Mouse (Mus musculus) midbrain, embryonic 14.5 days (tissue): ENCODE measurements at regions not wholly inside any gene's neighbourhood (a gene's known extent, or its start where the extent isn't known, plus 50 kb on each side); places are given as distances from the start of the nearest gene placed in this dataset.

Experiments used
- ATAC-seq: fragments of 200-750 bp; cut with Nextera tagmentation; 2 replicates; pipeline ENCODE4 v1.8.0; 2017; ENCODE audit warnings: moderate number of reproducible peaks, moderate library complexity; ENCODE audit not compliant: low FRiP score, low TSS enrichment
- DNase-seq: peaks from one replicate; pipeline ENCODE4 v3.0.0-alpha.2; 2015
- H3K27ac ChIP-seq: fragments of 300-500 bp; sonication (generic); replicated peaks from 2 replicates; pipeline ENCODE4 v1.5.1; 2014; ENCODE audit warnings: mild to moderate bottlenecking, low read depth, low read length, moderate library complexity
- H3K27me3 ChIP-seq: fragments of 300-500 bp; sonication (generic); 2 replicates; pipeline ENCODE4 v1.6.1; 2014; ENCODE audit warnings: low read length, control low read depth, mixed read lengths; ENCODE audit not compliant: control insufficient read depth, insufficient read depth
- H3K36me3 ChIP-seq: fragments of 300-500 bp; sonication (generic); 2 replicates; pipeline ENCODE4 v1.6.1; 2014; ENCODE audit warnings: low read length, control low read depth; ENCODE audit not compliant: control insufficient read depth, insufficient read depth
- H3K4me1 ChIP-seq: fragments of 300-500 bp; sonication (generic); 2 replicates; pipeline ENCODE4 v1.6.1; 2014; ENCODE audit warnings: mild to moderate bottlenecking, antibody characterized with exemption, low read length, control low read depth; ENCODE audit not compliant: control insufficient read depth, insufficient read depth
- H3K4me2 ChIP-seq: fragments of 300-500 bp; sonication (generic); 2 replicates; pipeline ENCODE4 v1.6.1; 2014; ENCODE audit warnings: mild to moderate bottlenecking, low read length, moderate library complexity
- H3K4me3 ChIP-seq: fragments of 300-500 bp; sonication (generic); replicated peaks from 2 replicates; pipeline ENCODE4 v1.5.1; 2014; ENCODE audit warnings: low read depth, low read length
- H3K9ac ChIP-seq: fragments of 300-500 bp; sonication (generic); replicated peaks from 2 replicates; pipeline ENCODE4 v1.6.1; 2014; ENCODE audit warnings: mild to moderate bottlenecking, low read length, moderate library complexity
- H3K9me3 ChIP-seq: fragments of 300-500 bp; sonication (generic); 2 replicates; pipeline ENCODE4 v1.6.1; 2016; ENCODE audit warnings: low read length, control low read depth, mixed read lengths; ENCODE audit not compliant: control insufficient read depth
- WGBS: fragments of 180-500 bp; shearing (Covaris S2); extraction: QIAGEN DNeasy Blood & Tissue Kit; methylation state at CpG from one replicate; pipeline ENCODE4 v1.1.7; 2014; 5-methylcytosine and 5-hydroxymethylcytosine counted together

DNA sequence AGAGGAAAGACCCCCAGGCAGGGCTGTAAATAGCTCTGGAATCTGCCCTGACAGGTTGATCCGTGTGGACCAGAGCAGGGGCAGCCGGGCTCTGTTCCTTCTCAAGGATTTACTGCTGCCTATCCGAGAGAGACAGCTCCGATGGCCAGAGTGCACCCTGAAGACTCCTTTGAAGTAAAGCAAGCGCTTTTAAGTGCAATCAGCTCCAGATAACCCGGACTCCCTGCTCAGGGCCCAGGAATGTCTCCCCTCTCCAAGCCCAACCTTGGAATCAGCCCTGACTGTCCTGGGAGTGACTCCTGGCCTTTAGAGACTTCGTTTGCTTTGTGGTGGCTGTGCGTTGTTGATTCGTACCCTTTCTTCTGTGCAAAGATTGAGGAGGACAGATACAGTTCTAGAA is 73.2 kb upstream of the Podxl start:
- Histone ChIP-seq H3K36me3 (no peaks in the 10 kb centered on the region), H3K4me3 (no peak overlapping the region), H3K4me2 (no peak overlapping the region), H3K27ac (no peak overlapping the region), H3K9ac (no peak overlapping the region), H3K4me1 (0 out of 2 replicates have a peak, but pooled peaks cover 11% of the 10 kb centered on the region), H3K9me3 (no peaks in the 10 kb centered on the region), H3K27me3 (no peaks in the 10 kb centered on the region)
- no peak for DNase-seq
- no peak for ATAC-seq
- WGBS = 30% methylated on average over 9 of the region's 9 CpGs

DNA sequence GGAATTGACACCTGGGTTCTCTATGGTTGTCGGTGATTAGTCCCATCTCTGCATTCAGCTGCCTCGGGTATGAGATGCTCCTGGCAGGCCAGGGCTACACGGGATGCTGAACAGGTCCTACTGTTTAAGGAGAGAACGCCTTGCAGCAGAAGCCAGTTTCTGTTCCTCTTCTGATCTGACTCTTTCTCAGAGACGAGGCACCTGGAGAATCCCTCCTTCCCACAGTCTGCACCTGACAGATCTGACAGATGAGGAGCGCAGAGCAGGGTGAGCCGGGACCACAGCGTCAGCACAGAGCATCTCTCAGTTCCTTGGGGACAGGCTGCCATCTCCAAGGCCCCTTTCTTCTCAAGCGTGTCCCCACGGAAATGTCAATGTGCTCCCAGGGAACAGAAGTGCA is 68.7 kb upstream of the Podxl start:
- WGBS = 72% methylated on average over 10 of the region's 10 CpGs
- no peak for ATAC-seq
- Histone ChIP-seq H3K36me3 (no peaks in the 10 kb centered on the region), H3K4me2 (no peak overlapping the region), H3K4me3 (no peak overlapping the region), H3K27me3 (no peaks in the 10 kb centered on the region), H3K27ac (no peak overlapping the region), H3K9ac (no peak overlapping the region), H3K9me3 (no peaks in the 10 kb centered on the region), H3K4me1 (0 out of 2 replicates have a peak, but pooled peaks cover under 1% of the 10 kb centered on the region)
- no peak for DNase-seq

GRCm38 (mm10) chr6:31630009-31630408 is 66.2 kb upstream of the Podxl start:
- DNase-seq = no peak
- Histone ChIP-seq H3K27ac (no peak overlapping the region), H3K4me1 (no peaks in the 10 kb centered on the region), H3K36me3 (no peaks in the 10 kb centered on the region), H3K27me3 (no peaks in the 10 kb centered on the region), H3K9ac (no peak overlapping the region), H3K9me3 (no peaks in the 10 kb centered on the region), H3K4me2 (no peak overlapping the region), H3K4me3 (no peak overlapping the region)
- WGBS = 83% methylated on average over 4 of the region's 4 CpGs
- ATAC-seq = no peak

DNA sequence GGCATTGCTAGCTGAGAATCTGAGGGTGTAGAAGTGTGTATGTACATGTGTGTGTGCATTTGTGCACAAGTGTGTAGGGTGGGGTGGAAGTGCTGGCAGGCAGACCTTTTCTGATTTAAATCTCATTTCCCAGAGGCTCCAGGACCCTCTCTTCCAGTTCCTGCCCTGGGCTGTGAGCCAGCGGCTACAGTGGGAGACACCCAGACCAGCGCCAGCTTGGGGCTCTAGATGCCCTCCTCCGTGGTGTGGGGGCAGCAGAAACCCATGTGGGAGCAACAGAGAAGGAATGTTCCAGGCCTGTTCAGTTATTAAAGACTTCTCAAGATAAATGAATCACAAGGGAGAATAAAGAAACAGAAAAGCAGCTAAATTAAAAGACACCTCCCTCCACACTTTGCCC is 64.1 kb upstream of the Podxl start:
- 84% methylated on average over 3 of the region's 3 CpGs for WGBS
- Histone ChIP-seq H3K9ac (no peak overlapping the region), H3K27ac (no peak overlapping the region), H3K4me1 (no peaks in the 10 kb centered on the region), H3K4me3 (no peak overlapping the region), H3K36me3 (no peaks in the 10 kb centered on the region), H3K9me3 (no peaks in the 10 kb centered on the region), H3K27me3 (no peaks in the 10 kb centered on the region), H3K4me2 (no peak overlapping the region)
- no peak for DNase-seq
- ATAC-seq = no peak

DNA sequence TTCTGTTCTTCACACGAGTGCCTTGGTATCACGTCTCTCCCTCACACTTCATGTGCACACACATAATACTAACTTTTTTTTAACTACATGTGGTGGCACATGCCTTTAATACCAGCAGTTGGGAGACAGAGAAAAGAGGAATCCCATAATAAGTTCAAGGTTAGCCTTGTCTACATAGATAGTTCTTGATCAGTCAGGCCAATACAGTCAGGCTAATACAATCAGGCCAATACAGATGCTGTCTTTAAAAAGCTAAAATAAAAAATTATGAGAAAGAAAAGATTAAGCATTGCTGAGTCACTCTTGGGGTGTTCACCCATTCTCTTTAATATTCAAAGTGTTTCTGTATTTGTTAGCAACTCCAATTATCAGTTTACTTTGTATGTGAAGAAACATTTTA is 61.3 kb upstream of the Podxl start:
- H3K9ac ChIP-seq = no peak overlapping the region
- H3K4me2 ChIP-seq = no peak overlapping the region
- no peak overlapping the region for H3K27ac ChIP-seq
- no peak overlapping the region for H3K4me3 ChIP-seq
- no peaks in the 10 kb centered on the region for H3K36me3 ChIP-seq
- DNase-seq = no peak
- WGBS = 86% methylated on average over 2 of the region's 2 CpGs
- no peaks in the 10 kb centered on the region for H3K27me3 ChIP-seq
- H3K4me1 ChIP-seq = no peaks in the 10 kb centered on the region
- ATAC-seq = no peak
- 0 out of 2 replicates have a peak, but pooled peaks cover 5% of the 10 kb centered on the region for H3K9me3 ChIP-seq

DNA sequence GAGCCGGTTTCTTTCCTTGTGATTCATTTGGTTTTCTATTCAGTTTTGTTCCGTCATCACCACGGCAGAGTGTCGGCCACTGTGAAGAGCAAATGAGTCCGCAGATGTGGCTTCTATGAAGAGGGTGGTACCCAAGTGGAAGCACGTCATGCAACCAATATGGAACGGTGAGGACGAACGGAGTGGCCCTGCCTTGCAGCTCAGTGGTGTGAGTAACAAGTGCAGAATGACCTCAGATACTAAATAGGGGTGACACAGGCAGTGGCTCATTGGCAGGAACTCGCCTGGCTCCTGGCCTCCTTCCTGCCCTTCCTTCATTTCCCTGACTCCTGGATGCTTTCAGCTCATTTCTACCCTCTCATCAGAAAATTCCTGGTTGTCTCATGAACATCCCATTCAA is 60.6 kb upstream of the Podxl start:
- Histone ChIP-seq H3K36me3 (no peaks in the 10 kb centered on the region), H3K4me2 (no peak overlapping the region), H3K4me3 (no peak overlapping the region), H3K4me1 (no peaks in the 10 kb centered on the region), H3K27ac (no peak overlapping the region), H3K9ac (no peak overlapping the region), H3K9me3 (0 out of 2 replicates have a peak, but pooled peaks cover 5% of the 10 kb centered on the region), H3K27me3 (no peaks in the 10 kb centered on the region)
- 89% methylated on average over 10 of the region's 10 CpGs for WGBS
- no peak for DNase-seq
- no peak for ATAC-seq

GRCm38 (mm10) chr6:31621023-31621422 is 57.2 kb upstream of the Podxl start:
- Histone ChIP-seq H3K4me1 (no peaks in the 10 kb centered on the region), H3K9ac (no peak overlapping the region)
- 80% methylated on average over 6 of the region's 6 CpGs for WGBS

GRCm38 (mm10) chr6:31618852-31619251 is 55.1 kb upstream of the Podxl start:
- Histone ChIP-seq H3K9ac (no peak overlapping the region), H3K4me1 (no peaks in the 10 kb centered on the region), H3K27me3 (no peaks in the 10 kb centered on the region), H3K4me2 (no peak overlapping the region), H3K9me3 (0 out of 2 replicates have a peak, but pooled peaks cover 5% of the 10 kb centered on the region), H3K4me3 (no peak overlapping the region), H3K27ac (no peak overlapping the region), H3K36me3 (no peaks in the 10 kb centered on the region)
- no peak for DNase-seq
- 88% methylated on average over 2 of the region's 2 CpGs for WGBS
- no peak for ATAC-seq

More at GRCm38 (mm10) chr6:31621023-31621422, 57.2 kb upstream of the Podxl start:
- Histone ChIP-seq H3K27me3 (no peaks in the 10 kb centered on the region), H3K4me2 (no peak overlapping the region), H3K36me3 (no peaks in the 10 kb centered on the region), H3K9me3 (0 out of 2 replicates have a peak, but pooled peaks cover 5% of the 10 kb centered on the region), H3K27ac (no peak overlapping the region), H3K4me3 (no peak overlapping the region)
- DNase-seq (no peak), ATAC-seq (no peak)

DNA sequence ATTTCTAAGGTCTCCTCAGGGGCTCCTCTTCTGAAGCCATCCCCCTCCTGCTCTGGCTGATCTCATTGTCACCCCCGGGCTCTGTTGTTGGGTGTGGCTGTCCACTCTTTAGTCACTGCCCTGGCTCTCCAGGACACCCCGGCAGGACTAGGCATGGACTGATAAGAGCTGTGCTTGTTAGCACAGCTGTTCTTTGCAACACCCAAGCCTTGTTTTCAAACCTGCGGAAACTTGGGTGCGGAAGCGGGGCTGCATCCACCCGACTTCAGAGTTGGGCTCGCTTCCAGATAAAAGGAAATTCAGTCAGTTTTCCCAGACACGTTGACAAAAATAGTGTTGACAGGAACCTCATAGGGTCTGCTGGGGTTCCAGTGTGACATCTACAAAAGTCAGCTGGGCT is 53.6 kb upstream of the Podxl start:
- Histone ChIP-seq H3K27ac (no peak overlapping the region), H3K4me1 (no peaks in the 10 kb centered on the region), H3K9ac (no peak overlapping the region), H3K36me3 (no peaks in the 10 kb centered on the region), H3K27me3 (no peaks in the 10 kb centered on the region), H3K4me3 (no peak overlapping the region), H3K4me2 (no peak overlapping the region), H3K9me3 (no peaks in the 10 kb centered on the region)
- WGBS = 85% methylated on average over 8 of the region's 8 CpGs
- ATAC-seq (no peak), DNase-seq (no peak)
